Mouse (Mus musculus) G1E (cell line): ENCODE measurements around the gene Mboat1. TPM values are rescaled to one million over a fixed set of nuclear protein-coding genes. Genes with fewer than 3 reads are reported as not detected.

Experiments used
- ATAC-seq: 2 replicates; pipeline ENCODE4 v1.8.0; 2016; ENCODE audit warnings: mild to moderate bottlenecking; ENCODE audit not compliant: insufficient number of reproducible peaks, poor library complexity, low FRiP score, severe bottlenecking; ENCODE audit errors: extremely low read depth
- DNase-seq: peaks from one replicate; pipeline ENCODE4 v3.0.0; 2012; ENCODE audit warnings: low spot score
- H3K27me3 ChIP-seq: 2 replicates; pipeline ENCODE4 v1.6.1; 2012; ENCODE audit warnings: mild to moderate bottlenecking, low read length, inconsistent platforms; ENCODE audit not compliant: insufficient read depth
- H3K36me3 ChIP-seq: replicated peaks from 2 replicates; pipeline ENCODE3; 2012; ENCODE audit warnings: mild to moderate bottlenecking, inconsistent platforms
- H3K4me1 ChIP-seq: 2 replicates; pipeline ENCODE4 v1.6.1; 2012; ENCODE audit warnings: low read depth, low read length, inconsistent platforms, mixed read lengths; ENCODE audit not compliant: insufficient read depth
- H3K4me3 ChIP-seq: 2 replicates; pipeline ENCODE4 v1.5.1; 2012; ENCODE audit warnings: low read depth, mild to moderate bottlenecking, inconsistent platforms, low read length, moderate library complexity, mixed read lengths
- H3K9me3 ChIP-seq: replicated peaks from 2 replicates; pipeline ENCODE4 v1.6.1; 2012; ENCODE audit warnings: inconsistent platforms
- CTCF ChIP-seq: IDR thresholded peaks from 2 replicates; pipeline ENCODE4 v1.5.1; 2012; ENCODE audit warnings: low read depth, low read length, inconsistent platforms, mixed read lengths
- GATA1 ChIP-seq: IDR thresholded peaks from 2 replicates; pipeline ENCODE4 v1.6.1; 2012; ENCODE audit warnings: borderline replicate concordance, low read length, inconsistent platforms, mixed read lengths
- GATA2 ChIP-seq: IDR thresholded peaks from 2 replicates; pipeline ENCODE4 v1.6.1; 2012; ENCODE audit warnings: low read depth, low read length, inconsistent platforms, borderline replicate concordance
- POLR2AphosphoS5 ChIP-seq: IDR thresholded peaks from 2 replicates; pipeline ENCODE4 v1.6.1; 2012; ENCODE audit warnings: low read depth, low read length, inconsistent platforms; ENCODE audit not compliant: insufficient replicate concordance
- TAL1 ChIP-seq: conservative IDR thresholded peaks from 2 replicates; pipeline ENCODE4 v1.6.1; 2012; ENCODE audit warnings: low read depth, low read length, inconsistent platforms, mixed read lengths
- polyA plus RNA-seq: library from polyadenylated mRNA; stranded (reverse); fragments of >175 nt; gene quantifications from 2 replicates; pipeline ENCODE4 v1.2.3, GENCODE M21; 2012
- total RNA-seq, 2 experiments: library from RNA; stranded (forward) in 1 of 2; stranded (reverse) in 1 of 2; fragments of 200-1000 nt in 1 of 2; fragments of >200 nt in 1 of 2; fragmentation: Nextera tagmentation in 1 of 2; gene quantifications; 2 replicates each; pipeline ENCODE4 v1.2.3; 2014 to 2017

The Mboat1 gene
- total and polyA plus RNA-seq, 3 experiments, result 0.49 TPM; not detected in 2

GRCm38 (mm10) chr13:30250341-30250905, 114.1 kb downstream of the Mboat1 start:
- H3K27me3 ChIP-seq, result peaks cover 2% of the 10 kb centered on the region
- no peaks in the 10 kb centered on the region for H3K9me3 ChIP-seq
- H3K4me3 ChIP-seq, result no peak overlapping the region
- ATAC-seq (no peak), DNase-seq (no peak)
- H3K36me3 ChIP-seq, result no peaks in the 10 kb centered on the region
- TF ChIP-seq POLR2AphosphoS5, result no peak
- TF ChIP-seq TAL1, result no peak
- H3K4me1 ChIP-seq, result no peaks in the 10 kb centered on the region

- DNase-seq (no peak), ATAC-seq (no peak)
- Histone ChIP-seq H3K36me3 (no peaks in the 10 kb centered on the region), H3K27me3 (peaks cover 2% of the 10 kb centered on the region), H3K9me3 (no peaks in the 10 kb centered on the region), H3K4me1 (no peaks in the 10 kb centered on the region), H3K4me3 (no peak overlapping the region)
- TF ChIP-seq GATA1 (no peak), POLR2AphosphoS5 (no peak), GATA2 (no peak), CTCF (no peak), TAL1 (no peak)
These were observed 115.1 kb downstream of the Mboat1 start for GRCm38 (mm10) chr13:30251431-30251830.

- H3K4me3 ChIP-seq, result no peak overlapping the region
- ATAC-seq, result no peak
- no peaks in the 10 kb centered on the region for H3K9me3 ChIP-seq
- TF ChIP-seq CTCF (no peak), GATA1 (no peak), TAL1 (no peak), POLR2AphosphoS5 (no peak), GATA2 (no peak)
- no peak for DNase-seq
- H3K27me3 ChIP-seq, result peaks cover 2% of the 10 kb centered on the region
- no peaks in the 10 kb centered on the region for H3K4me1 ChIP-seq
- no peaks in the 10 kb centered on the region for H3K36me3 ChIP-seq
These were observed 116.4 kb downstream of the Mboat1 start for GRCm38 (mm10) chr13:30252692-30253091.

GRCm38 (mm10) chr13:30253636-30254264, 117.5 kb downstream of the Mboat1 start:
- TF ChIP-seq TAL1 (no peak), GATA2 (no peak), POLR2AphosphoS5 (no peak)
- H3K4me3 ChIP-seq, result no peak overlapping the region
- no peak for DNase-seq
- no peak for ATAC-seq
- no peaks in the 10 kb centered on the region for H3K36me3 ChIP-seq
- no peaks in the 10 kb centered on the region for H3K9me3 ChIP-seq
- H3K27me3 ChIP-seq, result peaks cover 2% of the 10 kb centered on the region
- no peaks in the 10 kb centered on the region for H3K4me1 ChIP-seq

GRCm38 (mm10) chr13:30254421-30254820, 118.1 kb downstream of the Mboat1 start:
- no peak overlapping the region for H3K4me3 ChIP-seq
- H3K4me1 ChIP-seq, result no peaks in the 10 kb centered on the region
- ATAC-seq, result no peak
- no peak for TF ChIP-seq CTCF
- H3K9me3 ChIP-seq, result no peaks in the 10 kb centered on the region
- no peaks in the 10 kb centered on the region for H3K36me3 ChIP-seq
- DNase-seq, result no peak
- H3K27me3 ChIP-seq, result peaks cover 2% of the 10 kb centered on the region

- no peak for ATAC-seq
- TF ChIP-seq CTCF (no peak), GATA2 (no peak), GATA1 (no peak), TAL1 (no peak), POLR2AphosphoS5 (no peak)
- Histone ChIP-seq H3K4me1 (no peaks in the 10 kb centered on the region), H3K36me3 (no peaks in the 10 kb centered on the region), H3K9me3 (no peaks in the 10 kb centered on the region), H3K27me3 (no peaks in the 10 kb centered on the region; the same call in 1 of the 2 replicates), H3K4me3 (no peak overlapping the region)
- no peak for DNase-seq
These were observed 122.5 kb downstream of the Mboat1 start for GRCm38 (mm10) chr13:30258802-30259201.

GRCm38 (mm10) chr13:30259326-30259725, 123.0 kb downstream of the Mboat1 start:
- Histone ChIP-seq H3K9me3 (no peaks in the 10 kb centered on the region), H3K36me3 (no peaks in the 10 kb centered on the region), H3K4me3 (no peak overlapping the region), H3K27me3 (no peaks in the 10 kb centered on the region; the same call in 1 of the 2 replicates), H3K4me1 (no peaks in the 10 kb centered on the region)
- no peak for TF ChIP-seq CTCF
- ATAC-seq (no peak), DNase-seq (no peak)
